Mouse (Mus musculus): ENCODE measurements at regions not wholly inside any gene's neighbourhood (a gene's known extent, or its start where the extent isn't known, plus 50 kb on each side); places are given as distances from the start of the nearest gene placed in this dataset.

DNA sequence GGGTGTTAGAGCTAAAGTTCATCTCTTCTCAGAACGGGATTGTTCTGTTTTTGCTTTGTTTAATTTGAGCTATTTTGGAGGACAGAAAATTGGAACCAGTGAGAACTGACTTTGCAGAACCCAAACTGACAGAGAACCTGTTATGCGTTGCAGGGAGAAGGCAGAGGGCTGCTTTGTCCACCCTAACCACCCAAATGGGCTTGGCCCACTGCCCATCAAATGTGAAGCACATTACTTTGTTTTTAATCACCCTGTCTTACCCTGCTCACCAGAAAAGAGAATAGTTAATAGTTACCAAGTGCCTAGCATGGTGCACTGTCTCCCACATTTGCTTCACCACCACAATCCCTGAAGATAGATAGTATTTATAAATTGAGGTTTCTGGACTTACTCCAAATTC lies 163.0 kb upstream of the Tas2r134 start:
- TF ChIP-seq POLR2A (IDR thresholded peaks at IDR 0.05; ENCODE audit: control insufficient read depth, extremely low read depth, insufficient read depth, low read length, poor library complexity) (no peak), CTCF (IDR thresholded peaks at IDR 0.05; ENCODE audit: borderline replicate concordance, control insufficient read depth, extremely low read depth, insufficient read depth, low read length, poor library complexity) (no peak)

All from thymus, adult 2 months (tissue).